Mouse (Mus musculus) kidney, embryonic 14.5 days (tissue): ENCODE results near the gene Uchl3. TPM values are rescaled to one million over a fixed set of nuclear protein-coding genes. Genes with fewer than 3 reads are reported as not detected.

Experiments
- ATAC-seq: fragments of 200-750 bp; cut with Nextera tagmentation; 2 replicates; pipeline ENCODE4 v1.8.0; 2017; ENCODE audit warnings: moderate number of reproducible peaks, mild to moderate bottlenecking, moderate TSS enrichment, moderate library complexity; ENCODE audit not compliant: low FRiP score, low TSS enrichment
- H3K27ac ChIP-seq: fragments of 300-500 bp; sonication (generic); 2 replicates; pipeline ENCODE4 v1.5.1; 2014; ENCODE audit warnings: low read depth, mild to moderate bottlenecking, low read length, moderate library complexity, mixed read lengths
- H3K27me3 ChIP-seq: fragments of 300-500 bp; sonication (generic); 2 replicates; pipeline ENCODE4 v1.6.1; 2014; ENCODE audit warnings: mild to moderate bottlenecking, low read length; ENCODE audit not compliant: control insufficient read depth, insufficient read depth
- H3K36me3 ChIP-seq: fragments of 300-500 bp; sonication (generic); 2 replicates; pipeline ENCODE4 v1.6.1; 2014; ENCODE audit warnings: low read length, mixed read lengths; ENCODE audit not compliant: control insufficient read depth, insufficient read depth
- H3K4me1 ChIP-seq: fragments of 300-500 bp; sonication (generic); 2 replicates; pipeline ENCODE4 v1.6.1; 2014; ENCODE audit warnings: low read length, mixed read lengths; ENCODE audit not compliant: control insufficient read depth, insufficient read depth
- H3K4me2 ChIP-seq: fragments of 300-500 bp; sonication (generic); replicated peaks from 2 replicates; pipeline ENCODE4 v1.6.1; 2014; ENCODE audit warnings: low read depth, mild to moderate bottlenecking, low read length
- H3K4me3 ChIP-seq: fragments of 300-500 bp; sonication (generic); 2 replicates; pipeline ENCODE4 v1.5.1; 2014; ENCODE audit warnings: mild to moderate bottlenecking, low read length
- H3K9ac ChIP-seq: fragments of 300-500 bp; sonication (generic); 2 replicates; pipeline ENCODE4 v1.6.1; 2014; ENCODE audit warnings: low read depth, mild to moderate bottlenecking, low read length, moderate library complexity
- H3K9me3 ChIP-seq: fragments of 300-500 bp; sonication (generic); 2 replicates; pipeline ENCODE4 v1.6.1; 2016; ENCODE audit warnings: low read length; ENCODE audit not compliant: control insufficient read depth
- WGBS: fragments of 180-500 bp; shearing (Covaris S2); extraction: QIAGEN DNeasy Blood & Tissue Kit; methylation state at CpG from one replicate; pipeline ENCODE4 v1.1.7; 2014; 5-methylcytosine and 5-hydroxymethylcytosine counted together
- polyA plus RNA-seq: library from polyadenylated mRNA; unstranded; fragments of >200 nt; fragmentation: Nextera tagmentation; extraction: Ambion mirVana; gene quantifications from 2 replicates; pipeline ENCODE4 v1.2.1, GENCODE M21; 2014

Gene Uchl3
- polyA plus RNA-seq, 1 experiment from 2014 or later, result 173 TPM

DNA sequence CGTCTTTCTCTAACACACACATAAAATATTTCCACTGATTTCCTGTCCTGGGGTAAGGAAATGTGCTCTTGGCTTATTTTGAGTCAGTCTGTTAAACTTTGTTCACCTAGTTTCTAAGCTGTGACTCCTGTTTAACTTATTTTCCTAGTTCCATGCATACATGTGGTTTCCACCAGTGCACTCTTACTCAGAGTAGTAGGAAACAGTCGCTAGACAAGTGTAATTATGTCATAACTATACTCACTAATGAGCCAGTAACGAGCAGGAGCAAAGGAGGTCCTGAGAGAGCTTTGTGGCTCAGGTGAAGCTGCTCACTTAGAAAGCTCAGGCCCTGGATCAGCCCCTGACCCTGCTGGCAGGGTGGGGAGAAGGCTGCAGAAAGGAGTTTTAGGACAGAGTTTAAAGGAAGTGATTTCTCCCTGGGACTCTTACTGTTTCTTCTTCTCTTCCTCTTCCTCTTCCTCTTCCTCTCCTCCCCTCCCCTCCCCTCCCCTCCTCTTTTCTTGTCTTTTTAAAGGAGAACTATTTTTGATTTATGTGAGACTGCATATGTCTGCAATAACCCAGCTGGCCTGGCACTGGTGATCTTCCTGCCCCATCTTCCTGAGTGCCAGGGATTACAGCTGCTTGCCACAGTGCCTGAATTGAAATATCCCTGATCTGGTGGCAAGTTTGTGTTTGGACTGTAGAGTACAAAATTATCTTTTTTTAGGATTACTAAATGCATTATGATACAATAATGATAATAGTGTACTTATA is 8.1 kb downstream of the Uchl3 start:
- Histone ChIP-seq H3K4me2 (no peak overlapping the region), H3K36me3 (peaks cover 5% of the 10 kb centered on the region; the same call in 1 of the 2 replicates), H3K27ac (no peak overlapping the region), H3K9ac (no peak overlapping the region), H3K9me3 (no peaks in the 10 kb centered on the region), H3K27me3 (no peaks in the 10 kb centered on the region), H3K4me1 (no peaks in the 10 kb centered on the region), H3K4me3 (no peak overlapping the region)
- ATAC-seq, result no peak
- WGBS, result 62% methylated on average over 3 of the region's 3 CpGs

DNA sequence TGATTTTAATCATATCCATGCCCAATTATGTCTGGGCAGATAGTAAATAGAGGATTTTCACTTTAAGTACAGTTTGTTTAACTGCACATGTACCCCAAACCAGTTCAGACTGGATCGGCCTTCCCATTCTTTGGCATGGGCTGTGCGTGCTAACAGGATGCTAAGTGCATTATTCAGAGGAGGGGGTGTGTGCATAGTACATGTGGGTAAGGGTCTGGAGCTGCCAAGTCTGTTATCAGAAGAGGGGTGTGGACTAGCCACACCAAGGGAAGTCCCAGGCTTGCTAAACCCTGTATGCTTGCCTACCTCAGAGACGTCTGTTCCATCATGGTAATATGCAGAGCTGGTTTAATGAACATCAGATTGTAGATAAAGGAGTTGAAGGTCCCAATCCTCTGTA is 10.5 kb downstream of the Uchl3 start:
- ATAC-seq, result no peak
- 92% methylated on average over 3 of the region's 3 CpGs for WGBS
- Histone ChIP-seq H3K4me2 (no peak overlapping the region), H3K36me3 (peaks cover 18% of the 10 kb centered on the region), H3K27ac (no peak overlapping the region), H3K4me1 (no peaks in the 10 kb centered on the region), H3K27me3 (no peaks in the 10 kb centered on the region), H3K9ac (no peak overlapping the region), H3K4me3 (no peak overlapping the region), H3K9me3 (no peaks in the 10 kb centered on the region)

DNA sequence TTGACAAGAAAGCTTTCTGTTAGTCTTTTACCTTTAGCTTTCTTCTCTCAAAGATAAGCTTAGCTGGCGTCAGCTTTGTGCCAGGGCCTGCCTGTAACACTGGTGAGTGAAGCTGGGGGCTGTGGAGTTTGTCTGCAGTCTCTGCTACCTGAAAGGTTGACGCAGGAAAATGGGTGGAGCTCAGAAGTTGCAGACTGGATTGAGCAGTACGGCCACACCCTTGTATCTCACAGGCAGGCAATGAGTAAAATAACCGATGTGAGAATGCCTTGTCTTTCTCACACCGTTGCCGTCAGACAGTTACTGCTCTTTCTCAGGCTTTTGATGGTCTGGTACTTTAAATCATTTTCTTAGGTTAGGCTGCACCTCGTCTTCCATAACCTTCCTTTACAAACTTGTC is 12.3 kb downstream of the Uchl3 start:
- no peaks in the 10 kb centered on the region for H3K9me3 ChIP-seq
- H3K27ac ChIP-seq, result no peak overlapping the region
- ATAC-seq, result no peak
- peaks cover 24% of the 10 kb centered on the region for H3K36me3 ChIP-seq
- 94% methylated on average over 7 of the region's 7 CpGs for WGBS
- H3K9ac ChIP-seq, result no peak overlapping the region
- no peaks in the 10 kb centered on the region for H3K4me1 ChIP-seq
- no peak overlapping the region for H3K4me2 ChIP-seq
- no peak overlapping the region for H3K4me3 ChIP-seq
- no peaks in the 10 kb centered on the region for H3K27me3 ChIP-seq

DNA sequence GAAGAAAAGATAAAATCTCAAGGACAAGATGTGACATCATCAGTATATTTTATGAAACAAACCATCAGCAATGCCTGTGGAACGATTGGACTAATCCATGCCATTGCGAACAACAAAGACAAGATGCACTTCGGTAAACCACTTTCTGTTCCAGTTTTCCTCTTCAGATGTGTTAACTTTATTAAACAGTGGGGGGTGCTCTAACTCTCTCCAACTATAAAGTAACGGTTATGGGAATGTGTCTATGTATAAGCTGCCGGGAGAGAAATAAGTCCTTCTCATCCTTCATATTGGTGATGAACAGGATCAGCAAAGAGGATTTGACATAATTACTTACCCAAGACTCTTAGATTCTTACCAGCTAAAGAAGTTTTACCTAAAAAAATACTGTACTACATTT is 12.8 kb downstream of the Uchl3 start:
- no peaks in the 10 kb centered on the region for H3K9me3 ChIP-seq
- WGBS, result 86% methylated on average over 5 of the region's 5 CpGs
- no peak overlapping the region for H3K4me2 ChIP-seq
- no peak overlapping the region for H3K27ac ChIP-seq
- no peak overlapping the region for H3K9ac ChIP-seq
- H3K4me3 ChIP-seq, result no peak overlapping the region
- H3K4me1 ChIP-seq, result no peaks in the 10 kb centered on the region
- no peak for ATAC-seq
- H3K36me3 ChIP-seq, result peaks cover 24% of the 10 kb centered on the region
- H3K27me3 ChIP-seq, result no peaks in the 10 kb centered on the region

DNA sequence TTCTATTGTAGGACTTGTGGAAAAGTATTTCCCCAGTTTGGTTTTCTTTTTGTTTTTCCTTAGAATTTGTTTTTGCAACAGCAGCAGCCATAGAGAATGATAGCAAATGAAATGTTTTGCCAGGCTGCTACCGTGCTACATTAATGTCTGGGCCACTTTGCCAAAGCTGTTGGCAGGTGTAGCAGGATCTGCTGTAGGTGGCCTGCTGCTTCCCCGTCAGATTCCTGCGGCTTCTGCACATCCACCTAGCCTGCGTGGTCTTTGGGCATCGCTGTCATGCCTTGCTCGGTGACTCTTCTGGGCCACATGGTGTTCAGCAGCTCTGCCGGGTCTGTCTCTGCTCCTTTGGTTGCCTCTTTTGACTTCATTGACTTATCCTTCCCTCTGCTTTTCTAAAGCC is 14.9 kb downstream of the Uchl3 start:
- H3K36me3 ChIP-seq, result peaks cover 24% of the 10 kb centered on the region

DNA sequence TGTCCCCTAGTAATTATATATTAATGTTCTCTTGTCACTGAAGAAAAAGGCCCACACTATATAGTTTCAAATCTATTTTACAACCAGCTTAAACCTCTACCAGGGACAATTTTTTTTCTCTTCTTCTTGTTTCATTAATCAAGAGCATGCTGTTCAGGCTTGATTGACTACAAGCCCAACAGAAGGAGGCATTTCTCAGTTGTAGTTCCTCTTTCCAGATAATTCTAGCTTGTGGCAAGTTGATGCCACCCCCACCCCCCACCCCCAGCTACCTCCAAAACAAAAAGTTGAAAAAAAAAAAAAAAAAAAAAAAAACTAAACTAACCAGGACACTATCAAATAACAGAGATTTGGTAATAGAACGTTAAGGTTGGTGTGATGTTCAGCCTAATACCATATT is 18.5 kb downstream of the Uchl3 start:
- Histone ChIP-seq H3K27ac (no peak overlapping the region), H3K27me3 (no peaks in the 10 kb centered on the region), H3K4me1 (no peaks in the 10 kb centered on the region), H3K4me2 (no peak overlapping the region), H3K9ac (no peak overlapping the region), H3K36me3 (peaks cover 25% of the 10 kb centered on the region), H3K4me3 (no peak overlapping the region), H3K9me3 (no peaks in the 10 kb centered on the region)
- ATAC-seq, result no peak
- 84% methylated on average over 1 of the region's 1 CpGs for WGBS

More for the DNA sequence above, 14.9 kb downstream of the Uchl3 start:
- H3K4me1 ChIP-seq, result no peaks in the 10 kb centered on the region
- no peak for ATAC-seq
- no peak overlapping the region for H3K4me2 ChIP-seq
- no peak overlapping the region for H3K4me3 ChIP-seq
- no peak overlapping the region for H3K27ac ChIP-seq
- no peak overlapping the region for H3K9ac ChIP-seq
- no peaks in the 10 kb centered on the region for H3K9me3 ChIP-seq
- 96% methylated on average over 7 of the region's 7 CpGs for WGBS
- H3K27me3 ChIP-seq, result no peaks in the 10 kb centered on the region

DNA sequence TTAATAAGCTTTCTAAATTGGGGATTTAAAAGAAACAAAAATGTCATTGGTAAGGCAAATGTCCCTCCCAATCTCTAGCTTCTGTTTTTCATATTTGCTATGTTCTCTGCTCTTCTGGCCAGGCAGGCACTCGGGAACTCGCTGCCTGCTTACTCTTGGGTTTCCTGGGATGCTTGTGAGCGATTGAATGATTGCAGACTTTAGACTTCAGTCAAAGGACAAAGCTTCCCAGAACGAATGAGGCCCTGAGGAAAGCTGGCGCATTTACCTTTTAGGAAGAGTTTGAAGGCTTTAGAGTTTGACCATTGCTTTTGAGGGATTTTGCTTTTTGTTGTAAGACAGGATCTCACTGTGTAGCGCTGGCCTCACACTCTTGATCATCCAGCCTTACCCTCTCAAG is 33.9 kb downstream of the Uchl3 start:
- no peaks in the 10 kb centered on the region for H3K27me3 ChIP-seq
- H3K4me3 ChIP-seq, result no peak overlapping the region
- 94% methylated on average over 6 of the region's 6 CpGs for WGBS
- H3K4me2 ChIP-seq, result no peak overlapping the region
- no peak overlapping the region for H3K27ac ChIP-seq
- H3K9ac ChIP-seq, result no peak overlapping the region
- peaks cover 9% of the 10 kb centered on the region; the same call in 1 of the 2 replicates for H3K36me3 ChIP-seq
- H3K9me3 ChIP-seq, result no peaks in the 10 kb centered on the region
- no peaks in the 10 kb centered on the region for H3K4me1 ChIP-seq
- ATAC-seq, result no peak

DNA sequence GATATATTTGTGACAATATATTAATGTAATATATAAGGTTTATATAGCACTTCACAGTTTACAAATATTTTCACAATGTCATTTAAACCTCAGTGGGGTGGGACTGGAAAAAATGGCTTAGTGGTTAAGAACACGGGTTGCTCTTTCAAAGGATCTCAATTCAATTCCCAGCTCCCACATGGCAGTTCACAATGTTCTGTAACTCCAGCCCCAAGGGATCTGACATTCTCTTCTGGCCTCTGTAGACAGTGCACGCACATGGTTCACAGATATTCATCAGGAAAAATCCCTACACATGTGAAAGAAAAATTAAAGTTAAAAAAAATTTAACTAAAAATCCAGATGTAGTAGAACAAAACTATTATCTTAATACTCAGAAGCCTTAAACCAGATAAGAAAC is 34.6 kb downstream of the Uchl3 start:
- ATAC-seq, result no peak
- Histone ChIP-seq H3K27ac (no peak overlapping the region), H3K27me3 (no peaks in the 10 kb centered on the region), H3K9me3 (no peaks in the 10 kb centered on the region), H3K4me2 (no peak overlapping the region), H3K4me1 (no peaks in the 10 kb centered on the region), H3K36me3 (peaks cover 16% of the 10 kb centered on the region; the same call in 1 of the 2 replicates), H3K4me3 (no peak overlapping the region), H3K9ac (no peak overlapping the region)
- WGBS, result 94% methylated on average over 2 of the region's 2 CpGs

DNA sequence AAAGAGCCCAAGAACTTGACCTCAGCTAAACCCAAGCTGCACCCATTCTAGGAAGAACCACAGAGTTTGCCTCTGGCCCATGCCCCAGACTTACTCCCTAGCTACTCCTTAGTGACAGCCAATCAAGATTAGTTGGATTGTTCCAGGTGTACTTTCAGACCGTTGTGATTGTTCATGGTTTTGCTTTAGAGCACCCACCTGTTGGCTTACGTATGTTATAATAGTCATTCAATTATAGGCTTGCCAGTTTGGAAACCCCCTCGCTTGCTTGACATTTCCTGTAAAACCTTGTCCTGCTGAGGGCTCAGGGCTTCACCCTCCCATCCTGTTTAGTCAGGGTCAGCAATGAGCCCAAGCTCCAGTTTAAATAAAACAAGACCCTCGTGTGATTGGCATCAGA is 50.7 kb downstream of the Uchl3 start:
- Histone ChIP-seq H3K9me3 (no peaks in the 10 kb centered on the region), H3K4me1 (no peaks in the 10 kb centered on the region), H3K4me3 (no peak overlapping the region), H3K27ac (no peak overlapping the region), H3K4me2 (no peak overlapping the region), H3K9ac (no peak overlapping the region), H3K36me3 (no peaks in the 10 kb centered on the region), H3K27me3 (no peaks in the 10 kb centered on the region)
- 82% methylated on average over 4 of the region's 4 CpGs for WGBS
- ATAC-seq, result no peak
